Mouse (Mus musculus) CD4-positive, CD25-positive, alpha-beta regulatory T cell (primary cell): Measurements from ENCODE around the gene Armcx5. TPM values are rescaled to one million over a fixed set of nuclear protein-coding genes. Genes with fewer than 3 reads are reported as not detected.

Experiments
- polyA plus RNA-seq: library from polyadenylated mRNA; unstranded; fragments of 100-300 nt; shearing (Covaris generic); gene quantifications from one replicate; pipeline ENCODE4 v1.2.1, GENCODE M21; 2017

Gene Armcx5
- 18.2 TPM for polyA plus RNA-seq

GRCm38 (mm10) chrX:135742304-135743055 is at the start of gene Armcx5, which contains the start of gene Gprasp1:
Armcx5 (plus strand) TSS chrX:135742733.
Gprasp1 (plus strand) TSS chrX:135742733.

GRCm38 (mm10) chrX:135693633-135694032 is 48.9 kb upstream of the Armcx5 start, which contains the start of gene Tcp11x2:
Tcp11x2 (minus strand) TSS chrX:135693790.

GRCm38 (mm10) chrX:135725161-135725560 is 17.4 kb upstream of the Armcx5 start, which contains the start of gene Tmsb15a:
Tmsb15a (minus strand) TSS chrX:135725261.

Other genes starting within 250 kb of the Armcx5 start
- gene AV320801, start 248.1 kb upstream of the Armcx5 start, polyA plus RNA-seq: not detected
- gene Nxf7, start 144.0 kb upstream of the Armcx5 start, polyA plus RNA-seq: not detected
- not detected for gene Prame, start 115.0 kb upstream of the Armcx5 start, polyA plus RNA-seq
- gene Tcp11x2, start 48.9 kb upstream of the Armcx5 start, polyA plus RNA-seq: not detected
- gene Tmsb15a, start 17.5 kb upstream of the Armcx5 start, polyA plus RNA-seq: not detected
- gene Gprasp1, start within 50 bp of the Armcx5 start, polyA plus RNA-seq: 33.2 TPM
- gene Bhlhb9, start 54.9 kb downstream of the Armcx5 start, polyA plus RNA-seq: 26.1 TPM
- gene Gprasp2, start 96.3 kb downstream of the Armcx5 start, polyA plus RNA-seq: 15.3 TPM